Comparison of ENCODE assay signal across 24 mouse cellular contexts in genomic region chr10:21076731-21077130, GRCm38 (mm10).
DNase-seq lines count a peak whose midpoint lies in the region; ATAC-seq and TF ChIP-seq lines count a peak whose summit lies in the region.
"Had no signal": no experiment of that assay in that cellular context is flagged by ENCODE, and none has a peak within 500 bp of the region (broad histone marks: within the 10 kb centered on the region; RNA-seq: fewer than 3 reads in every experiment).

No protein-coding gene starts in this region.

- no peak for ATAC-seq in forebrain, embryonic 11.5 days (replicated peaks; ENCODE audit: low FRiP score)
- ATAC-seq in forebrain, embryonic 13.5 days = no peak
- no peak for ATAC-seq in kidney, embryonic 16.5 days (ENCODE audit: low FRiP score, low TSS enrichment)
- ATAC-seq: forebrain, embryonic 16.5 days; Patski had no signal

- no peaks in the 10 kb centered on the region for H3K27me3 ChIP-seq in forebrain, embryonic 11.5 days (ENCODE audit: control insufficient read depth, insufficient read depth, low read length)
- peaks cover 19% of the 10 kb centered on the region; the same call in 1 of the 2 replicates for H3K27me3 ChIP-seq in forebrain, embryonic 13.5 days
- H3K27me3 ChIP-seq in thymus, adult 2 months (ENCODE audit: control insufficient read depth, insufficient read depth, low read length) = no peaks in the 10 kb centered on the region
- no peaks in the 10 kb centered on the region for H3K27me3 ChIP-seq in kidney, embryonic 16.5 days (ENCODE audit: insufficient read depth, low read length)
- H3K27me3 ChIP-seq: embryonic facial prominence, embryonic 13.5 days; Patski had no signal

- no peaks in the 10 kb centered on the region for H3K4me1 ChIP-seq in forebrain, embryonic 11.5 days (replicated peaks; ENCODE audit: control insufficient read depth, insufficient read depth, low read length)
- no peaks in the 10 kb centered on the region for H3K4me1 ChIP-seq in forebrain, embryonic 13.5 days
- H3K4me1 ChIP-seq in thymus, adult 2 months (replicated peaks; ENCODE audit: control insufficient read depth, insufficient read depth, low read length) = peaks cover 61% of the 10 kb centered on the region
- no peaks in the 10 kb centered on the region for H3K4me1 ChIP-seq in kidney, embryonic 16.5 days (ENCODE audit: insufficient read depth, low read length)
- H3K4me1 ChIP-seq: embryonic facial prominence, embryonic 13.5 days; hindbrain, embryonic 13.5 days; limb, embryonic 10.5 days; midbrain, embryonic 12.5 days had no signal

- no peak overlapping the region for H3K4me2 ChIP-seq in forebrain, embryonic 11.5 days (ENCODE audit: low read depth, low read length, severe bottlenecking)
- H3K4me2 ChIP-seq in forebrain, embryonic 13.5 days = no peak overlapping the region
- no peak overlapping the region for H3K4me2 ChIP-seq in kidney, embryonic 16.5 days (replicated peaks; ENCODE audit: low read depth, low read length)
- H3K4me2 ChIP-seq: embryonic facial prominence, embryonic 13.5 days; heart, embryonic 11.5 days; hindbrain, embryonic 13.5 days; midbrain, embryonic 12.5 days had no signal

- 90% methylated on average over 7 of the region's 7 CpGs for WGBS in forebrain, embryonic 11.5 days
- WGBS in forebrain, embryonic 13.5 days = 89% methylated on average over 7 of the region's 7 CpGs
- 10% methylated on average over 7 of the region's 7 CpGs for WGBS in thymus, adult 2 months
- WGBS in macrophage (ENCODE audit: missing documents) = 46% methylated on average over 7 of the region's 7 CpGs
- WGBS in kidney, embryonic 16.5 days = 90% methylated on average over 7 of the region's 7 CpGs

- H3K4me3 ChIP-seq in forebrain, embryonic 11.5 days (ENCODE audit: low read depth, low read length) = no peak overlapping the region
- H3K4me3 ChIP-seq in forebrain, embryonic 13.5 days = no peak overlapping the region
- H3K4me3 ChIP-seq in thymus, adult 2 months (ENCODE audit: control insufficient read depth, insufficient read depth, low read length) = no peak overlapping the region
- peak overlapping the region; percentile 4; the same call in 1 of the 2 replicates for H3K4me3 ChIP-seq in macrophage (ENCODE audit: inconsistent target)
- H3K4me3 ChIP-seq in kidney, embryonic 16.5 days (ENCODE audit: low read length) = no peak overlapping the region
- H3K4me3 ChIP-seq: embryonic facial prominence, embryonic 13.5 days; erythroblast, embryonic 14.5 days; hindbrain, embryonic 13.5 days; limb, embryonic 10.5 days; midbrain, embryonic 12.5 days had no signal

- no peaks in the 10 kb centered on the region for H3K9me3 ChIP-seq in forebrain, embryonic 11.5 days (ENCODE audit: control insufficient read depth, low read length)
- H3K9me3 ChIP-seq in forebrain, embryonic 13.5 days (replicated peaks) = no peaks in the 10 kb centered on the region
- no peaks in the 10 kb centered on the region for H3K9me3 ChIP-seq in kidney, embryonic 16.5 days (ENCODE audit: low read length)
- H3K9me3 ChIP-seq: embryonic facial prominence, embryonic 13.5 days; G1E; hindbrain, embryonic 13.5 days; limb, embryonic 10.5 days; midbrain, embryonic 12.5 days had no signal

- H3K9ac ChIP-seq in forebrain, embryonic 11.5 days (ENCODE audit: low read length) = no peak overlapping the region
- H3K9ac ChIP-seq in forebrain, embryonic 13.5 days = no peak overlapping the region
- no peak overlapping the region for H3K9ac ChIP-seq in kidney, embryonic 16.5 days (replicated peaks; ENCODE audit: low read length)
- H3K9ac ChIP-seq: embryonic facial prominence, embryonic 13.5 days; hindbrain, embryonic 13.5 days; midbrain, embryonic 12.5 days had no signal

- no peak for TF ChIP-seq POLR2A in thymus, adult 2 months (IDR thresholded peaks at IDR 0.05; ENCODE audit: control insufficient read depth, extremely low read depth, insufficient read depth, low read length, poor library complexity)

- DNase-seq in forebrain, embryonic 11.5 days (ENCODE audit: low spot score) = peak; percentile 10
- no peak for DNase-seq in thymus, adult 2 months
- no peak for DNase-seq in thymus, postnatal 0 days (ENCODE audit: low spot score)
- DNase-seq in layer of hippocampus, postnatal 36 days = no peak
- DNase-seq in embryo, embryonic 10 days (ENCODE audit: low spot score) = no peak
- DNase-seq: adrenal gland, adult 2 months; cerebellum, adult 18-20 months; cerebellum, postnatal 25 days; embryo, embryonic 11 days; gastrocnemius, postnatal 14 days; kidney, adult 11 months had no signal

- H3K36me3 ChIP-seq in forebrain, embryonic 11.5 days (ENCODE audit: control insufficient read depth, insufficient read depth, low read length) = no peaks in the 10 kb centered on the region; the same call in 1 of the 2 replicates
- peaks cover 17% of the 10 kb centered on the region; the same call in 1 of the 2 replicates for H3K36me3 ChIP-seq in forebrain, embryonic 13.5 days (ENCODE audit: poor library complexity, severe bottlenecking)
- H3K36me3 ChIP-seq in thymus, adult 2 months (ENCODE audit: control insufficient read depth, insufficient read depth, low read length) = no peaks in the 10 kb centered on the region
- no peaks in the 10 kb centered on the region for H3K36me3 ChIP-seq in macrophage (ENCODE audit: inconsistent target)
- no peaks in the 10 kb centered on the region for H3K36me3 ChIP-seq in kidney, embryonic 16.5 days (ENCODE audit: insufficient read depth, low read length)
- H3K36me3 ChIP-seq: embryonic facial prominence, embryonic 13.5 days; limb, embryonic 10.5 days had no signal

- H3K79me2 ChIP-seq in macrophage (ENCODE audit: inconsistent target) = no peaks in the 10 kb centered on the region

- TF ChIP-seq CTCF in thymus, adult 2 months (IDR thresholded peaks at IDR 0.05; ENCODE audit: borderline replicate concordance, control insufficient read depth, extremely low read depth, insufficient read depth, low read length, poor library complexity) = no peak

- no peak overlapping the region for H3K27ac ChIP-seq in forebrain, embryonic 11.5 days (ENCODE audit: low read depth, low read length)
- H3K27ac ChIP-seq in forebrain, embryonic 13.5 days = no peak overlapping the region
- H3K27ac ChIP-seq in thymus, adult 2 months (ENCODE audit: control insufficient read depth, insufficient read depth, low read length) = peak overlapping the region; percentile 97
- H3K27ac ChIP-seq in macrophage = peak overlapping the region; percentile 64
- no peak overlapping the region for H3K27ac ChIP-seq in kidney, embryonic 16.5 days (ENCODE audit: low read length)
- H3K27ac ChIP-seq: embryonic facial prominence, embryonic 13.5 days; hindbrain, embryonic 13.5 days; kidney, postnatal 0 days; limb, embryonic 10.5 days; midbrain, embryonic 12.5 days had no signal

Comparison
In these comparisons a context has a peak if more than half of its experiments do, and no peak if none do; other contexts are left out.
1. H3K27ac ChIP-seq: peak in thymus, adult 2 months (single experiment) and macrophage (single experiment); none in forebrain, embryonic 11.5 days (single experiment), forebrain, embryonic 13.5 days (single experiment) and kidney, embryonic 16.5 days (single experiment).